Mouse (Mus musculus): ENCODE measurements around the gene Ppp1r1b. TPM values are rescaled to one million over a fixed set of nuclear protein-coding genes. Genes with fewer than 3 reads are reported as not detected.
"Not testable (repeated sequence)": the region's sequence is repeated elsewhere in the genome, so short reads cannot be mapped to it uniquely, and the experiment has no call there.

The Ppp1r1b gene
- total RNA-seq, 2 experiments from 2014 or later: not detected

GRCm38 (mm10) chr11:98366290-98366689 lies 18.1 kb downstream of the Ppp1r1b start:
- ATAC-seq (replicated peaks; ENCODE audit: low FRiP score, low TSS enrichment, poor library complexity, severe bottlenecking): no peak

- ATAC-seq (replicated peaks; ENCODE audit: low FRiP score, low TSS enrichment, poor library complexity, severe bottlenecking): no peak
Observed at GRCm38 (mm10) chr11:98367171-98367862, 19.1 kb downstream of the Ppp1r1b start.

- no peak for ATAC-seq (replicated peaks; ENCODE audit: low FRiP score, low TSS enrichment, poor library complexity, severe bottlenecking)
Observed at GRCm38 (mm10) chr11:98367863-98368186, 19.6 kb downstream of the Ppp1r1b start.

- no peak for ATAC-seq (replicated peaks; ENCODE audit: low FRiP score, low TSS enrichment, poor library complexity, severe bottlenecking)
Observed at GRCm38 (mm10) chr11:98369337-98369736, 21.1 kb downstream of the Ppp1r1b start.

GRCm38 (mm10) chr11:98370588-98370987 lies 22.4 kb downstream of the Ppp1r1b start:
- ATAC-seq (replicated peaks; ENCODE audit: low FRiP score, low TSS enrichment, poor library complexity, severe bottlenecking): no peak

- 0 out of 2 replicates have a peak, but pooled peaks have one; percentile 28 for ATAC-seq (replicated peaks; ENCODE audit: low FRiP score, low TSS enrichment, poor library complexity, severe bottlenecking)
Observed at GRCm38 (mm10) chr11:98371556-98372240, 23.5 kb downstream of the Ppp1r1b start.

GRCm38 (mm10) chr11:98372406-98372805 lies 24.2 kb downstream of the Ppp1r1b start:
- ATAC-seq (replicated peaks; ENCODE audit: low FRiP score, low TSS enrichment, poor library complexity, severe bottlenecking): peak; percentile 44; the same call in 1 of the 2 replicates

- no peak for ATAC-seq (replicated peaks; ENCODE audit: low FRiP score, low TSS enrichment, poor library complexity, severe bottlenecking)
Observed at GRCm38 (mm10) chr11:98373244-98373643, 25.0 kb downstream of the Ppp1r1b start.

- ATAC-seq (replicated peaks; ENCODE audit: low FRiP score, low TSS enrichment, poor library complexity, severe bottlenecking): no peak
Observed at GRCm38 (mm10) chr11:98374266-98374665, 26.1 kb downstream of the Ppp1r1b start.

- no peak for ATAC-seq (replicated peaks; ENCODE audit: low FRiP score, low TSS enrichment, poor library complexity, severe bottlenecking)
Observed at GRCm38 (mm10) chr11:98376756-98377155, 28.6 kb downstream of the Ppp1r1b start.

GRCm38 (mm10) chr11:98377787-98378186 lies 29.6 kb downstream of the Ppp1r1b start:
- ATAC-seq (replicated peaks; ENCODE audit: low FRiP score, low TSS enrichment, poor library complexity, severe bottlenecking): no peak

GRCm38 (mm10) chr11:98379379-98379778 lies 31.2 kb downstream of the Ppp1r1b start:
- peak; percentile 17; the same call in 1 of the 2 replicates for ATAC-seq (replicated peaks; ENCODE audit: low FRiP score, low TSS enrichment, poor library complexity, severe bottlenecking)

GRCm38 (mm10) chr11:98380106-98380505 lies 31.9 kb downstream of the Ppp1r1b start:
- no peak for ATAC-seq (replicated peaks; ENCODE audit: low FRiP score, low TSS enrichment, poor library complexity, severe bottlenecking)

GRCm38 (mm10) chr11:98381651-98382050 lies 33.4 kb downstream of the Ppp1r1b start:
- ATAC-seq (replicated peaks; ENCODE audit: low FRiP score, low TSS enrichment, poor library complexity, severe bottlenecking): no peak

- ATAC-seq (replicated peaks; ENCODE audit: low FRiP score, low TSS enrichment, poor library complexity, severe bottlenecking): not testable (repeated sequence)
Observed at GRCm38 (mm10) chr11:98382405-98382804, 34.2 kb downstream of the Ppp1r1b start.

GRCm38 (mm10) chr11:98383261-98384030 lies 35.2 kb downstream of the Ppp1r1b start, which contains the start of gene Tcap:
Tcap (plus strand) TSS chr11:98383811.
- ATAC-seq (replicated peaks; ENCODE audit: low FRiP score, low TSS enrichment, poor library complexity, severe bottlenecking): no peak

GRCm38 (mm10) chr11:98384216-98384615 lies 36.0 kb downstream of the Ppp1r1b start:
- no peak for ATAC-seq (replicated peaks; ENCODE audit: low FRiP score, low TSS enrichment, poor library complexity, severe bottlenecking)

- no peak for ATAC-seq (replicated peaks; ENCODE audit: low FRiP score, low TSS enrichment, poor library complexity, severe bottlenecking)
Observed at GRCm38 (mm10) chr11:98384721-98385637, 36.8 kb downstream of the Ppp1r1b start.
